Mouse (Mus musculus) C2C12 (cell line): ENCODE results near the gene Foxj2. TPM values are rescaled to one million over a fixed set of nuclear protein-coding genes. Genes with fewer than 3 reads are reported as not detected.
A peak's percentile ranks its signal among the peaks of the same experiment; 100 is the strongest.

Experiments used
- H3K27me3 ChIP-seq: one replicate; pipeline ENCODE4 v1.6.1; 2011; ENCODE audit not compliant: control insufficient read depth, insufficient read depth, insufficient read length
- H3K36me3 ChIP-seq: one replicate; pipeline ENCODE4 v1.6.1; 2011; ENCODE audit not compliant: control insufficient read depth, insufficient read depth
- H3K4me3 ChIP-seq: one replicate; pipeline ENCODE4 v1.5.1; 2011; ENCODE audit warnings: mild to moderate bottlenecking, control low read depth; ENCODE audit not compliant: poor library complexity, insufficient read depth, severe bottlenecking
- H3K79me2 ChIP-seq: one replicate; pipeline ENCODE4 v1.6.1; 2011; ENCODE audit not compliant: control insufficient read depth, insufficient read depth
- H3K79me3 ChIP-seq: one replicate; pipeline ENCODE4 v1.6.1; 2011; ENCODE audit warnings: low read depth, control low read depth
- H3ac ChIP-seq: one replicate; pipeline ENCODE3; 2011; ENCODE audit warnings: low read depth; ENCODE audit not compliant: control insufficient read depth, insufficient read length
- CEBPB ChIP-seq: IDR thresholded peaks from one replicate; pipeline ENCODE4 v1.6.1; 2011; ENCODE audit warnings: low read depth, mild to moderate bottlenecking, control low read depth, moderate library complexity
- CTCF ChIP-seq: IDR thresholded peaks from one replicate; pipeline ENCODE4 v1.5.1; 2011; ENCODE audit not compliant: control insufficient read depth, insufficient read depth, insufficient read length
- FOSL1 ChIP-seq: IDR thresholded peaks from one replicate; pipeline ENCODE4 v1.8.0; 2011; ENCODE audit warnings: mild to moderate bottlenecking, low read length; ENCODE audit not compliant: poor library complexity, insufficient read depth, severe bottlenecking
- MAX ChIP-seq: IDR thresholded peaks from one replicate; pipeline ENCODE4 v1.6.1; 2011; ENCODE audit warnings: mild to moderate bottlenecking, control low read depth
- MYOD1 ChIP-seq: IDR thresholded peaks from one replicate; pipeline ENCODE4 v1.6.1; 2011; ENCODE audit warnings: low read depth; ENCODE audit not compliant: control insufficient read depth, insufficient read length
- MYOG ChIP-seq: IDR thresholded peaks from one replicate; pipeline ENCODE4 v1.6.1; 2011; ENCODE audit not compliant: control insufficient read depth, insufficient read length; ENCODE audit errors: extremely low read depth
- USF1 ChIP-seq: IDR thresholded peaks from one replicate; pipeline ENCODE4 v1.6.1; 2011; ENCODE audit warnings: low read depth, mild to moderate bottlenecking, control low read depth, moderate library complexity
- polyA plus RNA-seq: library from polyadenylated mRNA; unstranded; fragments of >200 nt; fragmentation: generic; extraction: Trizol; gene quantifications from one replicate; pipeline ENCODE4 v1.2.1, GENCODE M21; 2012; ENCODE audit warnings: missing spikeins

Foxj2 gene
- polyA plus RNA-seq, 1 experiment = 6.5 TPM

DNA sequence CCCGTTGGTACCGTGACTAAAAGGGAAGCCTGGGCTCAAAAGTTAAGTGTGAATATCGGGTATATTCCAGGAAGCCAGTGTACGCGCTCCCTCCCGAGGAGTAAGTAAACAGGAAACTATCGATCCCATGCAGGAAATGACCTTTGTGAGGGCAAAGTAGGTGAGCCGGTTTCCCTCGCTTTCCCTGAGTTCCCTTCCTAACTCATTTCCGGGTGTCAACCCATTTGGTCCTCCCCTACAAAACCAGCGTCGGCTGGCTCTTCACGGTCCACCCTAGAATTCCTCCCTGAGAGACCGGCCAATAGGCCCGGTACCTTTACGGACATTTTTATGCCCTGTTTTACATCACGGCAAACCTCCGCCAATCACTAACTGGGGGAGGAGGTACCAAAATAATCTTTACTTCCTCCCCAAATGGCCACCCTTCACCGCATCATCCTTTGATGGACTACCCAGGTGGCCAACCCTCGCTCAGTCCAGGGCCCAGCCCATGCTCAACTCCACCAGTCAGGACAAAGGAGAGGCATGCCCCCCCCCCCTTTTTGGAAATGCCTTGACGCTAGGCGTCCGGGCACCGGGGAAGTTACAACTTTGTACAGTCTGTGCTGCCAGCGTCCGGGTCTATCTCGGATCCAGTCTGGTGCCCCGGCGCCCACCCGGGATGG, 9.0 kb upstream of the Foxj2 start:
- no peaks in the 10 kb centered on the region for H3K27me3 ChIP-seq
- H3K79me2 ChIP-seq = no peaks in the 10 kb centered on the region
- H3K36me3 ChIP-seq = no peaks in the 10 kb centered on the region
- H3ac ChIP-seq = peak overlapping the region; percentile 95
- H3K4me3 ChIP-seq = peak overlapping the region; percentile 48
- no peak for TF ChIP-seq USF1
- no peak for TF ChIP-seq MYOD1
- TF ChIP-seq CEBPB = no peak
- no peak for TF ChIP-seq CTCF
- TF ChIP-seq FOSL1 = no peak
- no peak for TF ChIP-seq MAX
- TF ChIP-seq MYOG = no peak
- no peaks in the 10 kb centered on the region for H3K79me3 ChIP-seq

DNA sequence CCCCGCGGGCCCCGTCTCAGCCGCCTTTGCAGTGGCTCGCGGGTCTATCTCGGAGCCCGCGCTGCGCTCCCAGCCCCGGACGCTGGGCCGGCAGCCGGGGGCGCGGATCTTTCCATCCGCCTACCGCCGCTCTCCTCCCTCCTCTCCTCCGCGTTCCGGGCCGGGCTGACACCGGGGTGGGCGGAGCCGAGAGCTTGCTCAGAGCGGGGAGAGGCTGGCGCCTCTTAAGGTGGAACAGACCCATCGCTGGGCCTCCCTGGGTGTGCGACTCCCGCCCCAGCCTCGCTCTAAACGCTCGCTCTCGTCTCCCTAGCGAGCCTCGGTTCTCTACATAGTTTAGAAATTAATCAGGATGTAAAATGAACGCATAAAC, 8.4 kb upstream of the Foxj2 start:
- H3K79me3 ChIP-seq = no peaks in the 10 kb centered on the region
- H3ac ChIP-seq = peak overlapping the region; percentile 95
- no peak for TF ChIP-seq MAX
- no peak for TF ChIP-seq MYOD1
- TF ChIP-seq USF1 = no peak
- no peak for TF ChIP-seq MYOG
- no peak for TF ChIP-seq FOSL1
- no peak for TF ChIP-seq CTCF
- no peaks in the 10 kb centered on the region for H3K36me3 ChIP-seq
- peak overlapping the region; percentile 48 for H3K4me3 ChIP-seq
- H3K27me3 ChIP-seq = no peaks in the 10 kb centered on the region
- no peaks in the 10 kb centered on the region for H3K79me2 ChIP-seq

DNA sequence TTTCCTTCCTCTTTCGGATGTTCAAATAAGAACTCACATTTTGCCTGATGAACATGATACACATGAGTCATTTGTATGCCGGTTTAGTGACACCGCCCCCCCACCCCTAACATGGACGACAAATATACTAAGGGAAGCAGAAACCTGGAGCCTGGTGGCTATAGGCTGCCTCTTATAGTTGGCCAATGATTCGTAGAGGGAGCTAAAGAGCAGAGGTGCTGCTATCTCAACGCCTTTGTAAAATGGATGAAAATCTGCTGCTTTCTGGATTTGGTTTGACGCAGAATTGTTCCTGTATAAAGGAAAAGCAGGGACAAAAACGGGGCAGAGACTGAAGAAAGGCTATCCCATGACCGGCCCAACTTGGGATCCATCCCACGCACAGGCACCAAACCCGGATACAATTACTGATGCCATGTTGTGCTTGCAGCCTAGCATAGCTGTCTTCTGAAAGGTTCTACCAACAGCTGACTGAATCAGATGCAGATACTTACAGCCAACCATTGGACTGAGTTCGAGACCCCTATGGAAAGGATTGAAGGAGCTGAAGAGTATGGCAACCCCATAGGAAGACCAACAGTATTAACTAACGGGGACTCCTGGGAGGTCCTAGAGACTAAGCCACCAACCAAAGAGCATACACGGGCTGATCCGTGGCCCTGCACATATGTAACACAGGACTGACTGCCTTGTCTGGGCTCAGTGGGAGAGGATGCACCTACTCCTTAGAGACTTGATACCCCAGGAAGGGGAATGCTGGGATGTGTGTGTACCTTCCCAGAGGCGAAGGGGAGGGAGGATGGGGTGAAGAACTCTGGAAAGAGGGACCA, 7.7 kb upstream of the Foxj2 start:
- no peaks in the 10 kb centered on the region for H3K79me2 ChIP-seq
- no peak overlapping the region for H3ac ChIP-seq
- no peaks in the 10 kb centered on the region for H3K36me3 ChIP-seq
- peak overlapping the region; percentile 48 for H3K4me3 ChIP-seq
- no peaks in the 10 kb centered on the region for H3K27me3 ChIP-seq
- H3K79me3 ChIP-seq = no peaks in the 10 kb centered on the region
- no peak for TF ChIP-seq CEBPB
- TF ChIP-seq MYOG = no peak

DNA sequence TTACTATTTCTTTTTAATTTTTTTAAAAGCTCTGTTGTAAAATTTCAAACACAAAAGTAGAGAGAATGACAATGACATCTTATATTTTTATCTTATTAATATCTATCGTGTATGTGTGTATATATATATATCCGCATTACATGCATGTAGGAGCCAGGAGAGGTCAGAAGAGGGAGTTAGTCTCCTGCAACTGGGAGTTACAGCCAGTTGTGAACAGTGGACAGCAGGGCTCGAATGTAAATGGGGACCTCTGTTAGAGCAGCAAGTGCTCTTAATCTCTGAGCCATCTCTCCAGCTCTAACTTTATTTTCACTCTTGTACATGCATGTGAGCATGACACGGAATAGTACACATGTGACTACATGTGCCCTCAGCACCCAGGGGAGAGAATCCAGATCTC, 7.0 kb upstream of the Foxj2 start:
- H3K36me3 ChIP-seq = no peaks in the 10 kb centered on the region
- H3K4me3 ChIP-seq = no peak overlapping the region
- no peaks in the 10 kb centered on the region for H3K27me3 ChIP-seq
- H3K79me3 ChIP-seq = no peaks in the 10 kb centered on the region
- TF ChIP-seq USF1 = no peak
- TF ChIP-seq MYOD1 = no peak
- no peak for TF ChIP-seq MYOG
- no peak for TF ChIP-seq MAX
- TF ChIP-seq CEBPB = no peak
- TF ChIP-seq CTCF = no peak
- no peak for TF ChIP-seq FOSL1
- H3ac ChIP-seq = no peak overlapping the region
- no peaks in the 10 kb centered on the region for H3K79me2 ChIP-seq

DNA sequence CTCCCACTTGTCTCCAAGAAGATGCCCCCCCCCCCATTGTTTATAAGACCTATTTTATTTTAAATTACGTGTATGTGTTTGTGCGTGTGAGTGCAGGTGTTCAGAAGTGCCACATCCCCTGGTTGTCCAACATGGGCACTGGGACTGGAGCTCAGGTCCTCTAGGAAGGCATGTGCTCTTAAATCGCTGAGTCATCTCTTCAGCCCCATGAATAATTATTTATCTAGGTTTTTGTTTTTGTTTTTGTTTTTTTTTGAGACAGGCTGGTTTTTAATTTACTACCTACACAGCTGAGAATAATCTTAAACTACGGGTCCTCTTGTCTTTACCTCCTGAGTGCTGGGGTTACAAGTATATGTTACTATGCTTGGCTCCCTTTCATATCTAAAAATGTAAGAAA, 6.1 kb upstream of the Foxj2 start:
- Histone ChIP-seq H3K27me3 (no peaks in the 10 kb centered on the region), H3ac (no peak overlapping the region), H3K4me3 (no peak overlapping the region), H3K36me3 (no peaks in the 10 kb centered on the region), H3K79me2 (no peaks in the 10 kb centered on the region), H3K79me3 (no peaks in the 10 kb centered on the region)
- TF ChIP-seq MAX (no peak), USF1 (no peak), MYOD1 (no peak), CTCF (no peak), MYOG (no peak), FOSL1 (no peak), CEBPB (no peak)
